Mouse (Mus musculus): ENCODE measurements around the gene Ccdc36. TPM values are rescaled to one million over a fixed set of nuclear protein-coding genes. Genes with fewer than 3 reads are reported as not detected.
A peak's percentile ranks its signal among the peaks of the same experiment; 100 is the strongest.

Gene Ccdc36
- total and polyA plus RNA-seq, 2 experiments from 2014 or later: 0.25 TPM; not detected in 1

DNA sequence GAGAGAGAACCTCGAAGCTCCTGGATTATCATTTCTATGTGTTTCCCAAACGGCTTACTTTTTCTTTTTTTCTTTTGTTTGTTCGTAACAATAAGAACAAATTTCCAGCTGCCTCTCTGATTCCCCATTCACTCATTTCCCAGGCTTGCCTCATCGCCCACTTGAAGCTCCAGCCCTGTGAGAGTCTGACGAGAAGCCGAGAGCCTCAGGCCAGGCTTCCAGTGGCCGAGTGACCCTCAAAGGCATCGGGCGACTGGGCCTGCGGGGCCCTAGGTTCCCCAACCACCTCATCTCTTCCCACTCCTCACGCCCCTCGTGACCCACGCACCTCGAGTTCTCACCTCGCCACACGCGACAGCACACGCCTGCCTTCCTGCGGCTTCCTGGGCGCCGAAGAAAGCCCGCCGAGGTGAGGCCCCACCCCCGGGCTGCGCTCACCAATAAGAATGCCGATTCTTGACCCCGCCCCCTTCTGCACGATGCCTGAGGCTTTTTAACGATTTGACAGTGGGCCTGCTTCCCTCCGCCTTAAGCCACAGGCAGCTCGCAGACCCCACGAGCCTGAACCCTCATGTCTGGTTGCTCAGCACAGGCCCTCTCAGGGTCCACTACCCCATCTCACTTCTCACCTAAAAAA is 3.3 kb upstream of the Ccdc36 start:
- Histone ChIP-seq H3K9ac (replicated peaks; ENCODE audit: low read depth, low read length) (no peak overlapping the region; the same call in 1 of the 2 replicates), H3K9me3 (replicated peaks; ENCODE audit: control insufficient read depth, low read length) (0 out of 2 replicates have a peak, but pooled peaks cover 3% of the 10 kb centered on the region), H3K4me2 (ENCODE audit: low read depth, low read length) (peak overlapping the region; percentile 51), H3K4me3 (ENCODE audit: low read depth, low read length) (0 out of 2 replicates have a peak overlapping the region, but pooled peaks have one; percentile 12), H3K4me1 (ENCODE audit: control insufficient read depth, insufficient read depth) (no peaks in the 10 kb centered on the region), H3K27me3 (ENCODE audit: control insufficient read depth, insufficient read depth, low read length) (no peaks in the 10 kb centered on the region), H3K36me3 (replicated peaks; ENCODE audit: control insufficient read depth, insufficient read depth, low read length) (no peaks in the 10 kb centered on the region), H3K27ac (ENCODE audit: low read depth) (no peak overlapping the region)
- ATAC-seq (ENCODE audit: insufficient read depth, low read depth) (no peak), DNase-seq (ENCODE audit: low spot score) (no peak)
- 35% methylated on average over 32 of the region's 32 CpGs for WGBS
- no peak for TF ChIP-seq EP300 (IDR thresholded peaks at IDR 0.05; ENCODE audit: low read depth)
- no peak for TF ChIP-seq CTCF (IDR thresholded peaks at IDR 0.05; ENCODE audit: low read depth)

DNA sequence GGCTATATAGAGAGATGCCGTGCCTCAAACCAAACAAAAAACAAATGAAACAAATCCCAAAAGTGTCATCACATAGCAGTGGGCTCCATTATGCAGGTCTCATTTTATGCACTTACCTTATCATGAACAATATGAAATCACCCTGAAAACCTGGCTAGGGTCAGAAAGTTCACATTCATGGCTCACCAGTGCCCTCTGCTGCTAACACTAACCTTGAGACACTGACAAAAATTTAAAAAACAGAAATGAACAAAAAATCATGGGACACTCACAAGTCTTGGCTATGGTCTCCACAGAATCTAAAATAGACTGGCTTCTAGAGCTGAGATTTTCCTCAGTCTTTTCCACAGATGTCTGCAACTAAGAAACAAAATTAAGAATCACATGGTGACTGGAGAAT is 16.1 kb downstream of the Ccdc36 start:
- H3K27ac ChIP-seq (ENCODE audit: low read depth): no peak overlapping the region
- H3K27me3 ChIP-seq (ENCODE audit: control insufficient read depth, insufficient read depth, low read length): no peaks in the 10 kb centered on the region
- TF ChIP-seq CTCF (IDR thresholded peaks at IDR 0.05; ENCODE audit: low read depth) (peak; percentile 23; the same call in 1 of the 2 replicates), EP300 (IDR thresholded peaks at IDR 0.05; ENCODE audit: low read depth) (no peak)
- H3K4me3 ChIP-seq (ENCODE audit: low read depth, low read length): no peak overlapping the region
- no peaks in the 10 kb centered on the region for H3K36me3 ChIP-seq (replicated peaks; ENCODE audit: control insufficient read depth, insufficient read depth, low read length)
- ATAC-seq (ENCODE audit: insufficient read depth, low read depth) (no peak), DNase-seq (ENCODE audit: low spot score) (no peak)
- H3K9ac ChIP-seq (replicated peaks; ENCODE audit: low read depth, low read length): no peak overlapping the region
- H3K4me1 ChIP-seq (ENCODE audit: control insufficient read depth, insufficient read depth): no peaks in the 10 kb centered on the region
- WGBS: 71% methylated on average over 1 of the region's 1 CpGs
- H3K4me2 ChIP-seq (ENCODE audit: low read depth, low read length): no peak overlapping the region
- no peaks in the 10 kb centered on the region for H3K9me3 ChIP-seq (replicated peaks; ENCODE audit: control insufficient read depth, low read length)

DNA sequence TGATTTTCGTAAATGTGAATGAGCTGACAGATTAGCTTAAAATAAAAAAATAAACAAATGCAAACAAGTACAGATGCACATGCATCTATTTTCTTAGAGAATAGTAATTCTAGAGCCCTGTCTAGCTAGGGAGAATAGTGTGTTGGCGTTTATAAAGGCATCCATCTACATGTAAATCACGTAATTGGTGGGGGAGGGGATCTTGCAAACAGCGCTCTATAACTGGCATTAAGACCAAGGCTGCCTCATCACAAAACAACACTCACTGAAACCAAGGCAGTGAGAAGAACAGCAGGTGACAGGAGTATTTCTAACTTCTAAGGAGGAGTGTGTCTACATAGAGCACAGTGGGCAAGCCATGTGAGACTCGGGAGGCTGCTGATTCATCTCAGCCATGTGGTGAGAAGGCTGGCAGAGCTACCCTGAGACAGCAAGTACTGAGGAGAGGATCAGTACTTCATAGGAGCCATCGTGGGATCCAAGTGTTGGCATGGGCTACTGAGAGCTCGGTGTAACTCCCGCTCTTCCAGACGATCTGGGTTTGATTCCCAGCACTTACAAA is 16.8 kb downstream of the Ccdc36 start:
- DNase-seq (ENCODE audit: low spot score) (no peak), ATAC-seq (ENCODE audit: insufficient read depth, low read depth) (no peak)
- WGBS: 79% methylated on average over 9 of the region's 9 CpGs
- Histone ChIP-seq H3K9me3 (replicated peaks; ENCODE audit: control insufficient read depth, low read length) (no peaks in the 10 kb centered on the region), H3K4me3 (ENCODE audit: low read depth, low read length) (no peak overlapping the region), H3K4me2 (ENCODE audit: low read depth, low read length) (no peak overlapping the region), H3K27me3 (ENCODE audit: control insufficient read depth, insufficient read depth, low read length) (no peaks in the 10 kb centered on the region), H3K4me1 (ENCODE audit: control insufficient read depth, insufficient read depth) (no peaks in the 10 kb centered on the region), H3K36me3 (replicated peaks; ENCODE audit: control insufficient read depth, insufficient read depth, low read length) (no peaks in the 10 kb centered on the region), H3K27ac (ENCODE audit: low read depth) (no peak overlapping the region), H3K9ac (replicated peaks; ENCODE audit: low read depth, low read length) (no peak overlapping the region)
- no peak for TF ChIP-seq CTCF (IDR thresholded peaks at IDR 0.05; ENCODE audit: low read depth)
- no peak for TF ChIP-seq EP300 (IDR thresholded peaks at IDR 0.05; ENCODE audit: low read depth)

DNA sequence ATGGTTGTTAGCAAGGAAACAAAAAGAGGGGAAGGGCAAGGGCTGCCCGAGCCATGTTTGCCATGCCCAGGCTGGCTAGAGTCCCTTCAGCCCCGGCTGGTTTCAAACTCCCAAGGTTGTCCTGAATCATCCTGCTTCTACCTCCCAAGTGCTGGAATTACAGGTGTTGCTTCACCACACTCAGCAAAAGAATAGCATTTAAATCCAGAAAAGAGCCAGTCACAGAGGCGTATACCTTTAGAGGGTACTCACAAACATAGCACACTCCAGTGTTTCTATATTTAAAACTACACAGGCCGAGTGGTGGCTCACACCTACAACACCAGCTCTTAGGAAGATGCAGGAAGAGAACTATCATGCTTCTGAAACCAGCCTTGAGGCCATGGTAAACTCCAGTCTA is 18.7 kb downstream of the Ccdc36 start:
- ATAC-seq (ENCODE audit: insufficient read depth, low read depth) (no peak), DNase-seq (ENCODE audit: low spot score) (no peak)
- Histone ChIP-seq H3K27me3 (ENCODE audit: control insufficient read depth, insufficient read depth, low read length) (no peaks in the 10 kb centered on the region), H3K4me2 (ENCODE audit: low read depth, low read length) (no peak overlapping the region), H3K36me3 (replicated peaks; ENCODE audit: control insufficient read depth, insufficient read depth, low read length) (no peaks in the 10 kb centered on the region), H3K9me3 (replicated peaks; ENCODE audit: control insufficient read depth, low read length) (no peaks in the 10 kb centered on the region), H3K4me1 (ENCODE audit: control insufficient read depth, insufficient read depth) (no peaks in the 10 kb centered on the region), H3K27ac (ENCODE audit: low read depth) (no peak overlapping the region), H3K4me3 (ENCODE audit: low read depth, low read length) (no peak overlapping the region), H3K9ac (replicated peaks; ENCODE audit: low read depth, low read length) (no peak overlapping the region)
- TF ChIP-seq CTCF (IDR thresholded peaks at IDR 0.05; ENCODE audit: low read depth) (no peak), EP300 (IDR thresholded peaks at IDR 0.05; ENCODE audit: low read depth) (no peak)
- 59% methylated on average over 4 of the region's 4 CpGs for WGBS

DNA sequence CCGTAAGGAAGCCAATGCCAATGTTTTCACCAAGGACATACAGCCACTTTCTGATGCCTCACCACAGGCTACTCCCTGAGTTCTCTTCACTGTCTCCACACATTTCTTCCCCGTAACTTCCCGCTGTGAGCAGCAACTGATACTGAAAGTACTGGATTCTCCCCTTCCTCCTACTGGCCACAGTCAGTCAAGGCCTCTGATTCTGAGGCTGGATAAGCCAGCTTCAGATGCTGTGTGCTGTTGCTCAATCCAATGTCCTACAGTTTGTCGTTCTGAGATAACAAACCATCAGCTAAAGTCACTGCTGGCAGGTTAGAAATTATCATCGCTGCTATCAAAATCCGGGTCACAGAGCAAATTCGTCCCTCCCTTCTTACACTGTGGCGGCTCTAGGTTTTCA is 23.8 kb downstream of the Ccdc36 start:
- H3K27me3 ChIP-seq (ENCODE audit: control insufficient read depth, insufficient read depth, low read length): no peaks in the 10 kb centered on the region
- no peak overlapping the region for H3K4me2 ChIP-seq (ENCODE audit: low read depth, low read length)

More for the DNA sequence above, 23.8 kb downstream of the Ccdc36 start:
- DNase-seq (ENCODE audit: low spot score) (no peak), ATAC-seq (ENCODE audit: insufficient read depth, low read depth) (no peak)
- 71% methylated on average over 8 of the region's 8 CpGs for WGBS
- Histone ChIP-seq H3K27ac (ENCODE audit: low read depth) (no peak overlapping the region), H3K4me1 (ENCODE audit: control insufficient read depth, insufficient read depth) (peaks cover 5% of the 10 kb centered on the region; the same call in 1 of the 2 replicates), H3K36me3 (replicated peaks; ENCODE audit: control insufficient read depth, insufficient read depth, low read length) (no peaks in the 10 kb centered on the region), H3K9me3 (replicated peaks; ENCODE audit: control insufficient read depth, low read length) (no peaks in the 10 kb centered on the region), H3K9ac (replicated peaks; ENCODE audit: low read depth, low read length) (no peak overlapping the region), H3K4me3 (ENCODE audit: low read depth, low read length) (no peak overlapping the region)
- TF ChIP-seq EP300 (IDR thresholded peaks at IDR 0.05; ENCODE audit: low read depth) (no peak), CTCF (IDR thresholded peaks at IDR 0.05; ENCODE audit: low read depth) (no peak)
